Mouse (Mus musculus): ENCODE results near the gene Isl2. TPM values are rescaled to one million over a fixed set of nuclear protein-coding genes. Genes with fewer than 3 reads are reported as not detected.

The Isl2 gene
- not detected for total RNA-seq (2022)

DNA sequence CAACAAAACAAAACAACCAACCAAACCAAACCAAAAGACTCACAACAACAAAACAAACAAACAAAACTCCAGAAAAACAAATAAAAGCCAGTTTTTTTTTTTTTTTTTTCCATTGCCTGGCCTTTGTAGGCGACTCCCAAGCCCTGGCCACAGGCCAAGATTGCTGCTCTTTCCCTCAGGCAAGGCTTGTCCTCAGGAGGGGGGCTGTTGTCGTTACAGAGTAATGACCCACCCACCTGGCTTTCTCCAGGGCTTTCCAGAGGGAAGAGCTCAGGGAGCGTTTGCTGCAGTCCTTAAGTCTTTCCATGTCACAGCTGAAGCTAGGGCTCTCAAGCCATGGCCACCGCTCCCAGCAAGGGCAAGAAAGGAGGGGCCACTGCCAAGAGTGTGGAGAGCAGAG is at the start of gene Isl2:
Gene Isl2, plus strand, starts transcription at position 296 of the 400 bp plus-strand sequence.
- no peak for DNase-seq (ENCODE audit: low spot score)

DNA sequence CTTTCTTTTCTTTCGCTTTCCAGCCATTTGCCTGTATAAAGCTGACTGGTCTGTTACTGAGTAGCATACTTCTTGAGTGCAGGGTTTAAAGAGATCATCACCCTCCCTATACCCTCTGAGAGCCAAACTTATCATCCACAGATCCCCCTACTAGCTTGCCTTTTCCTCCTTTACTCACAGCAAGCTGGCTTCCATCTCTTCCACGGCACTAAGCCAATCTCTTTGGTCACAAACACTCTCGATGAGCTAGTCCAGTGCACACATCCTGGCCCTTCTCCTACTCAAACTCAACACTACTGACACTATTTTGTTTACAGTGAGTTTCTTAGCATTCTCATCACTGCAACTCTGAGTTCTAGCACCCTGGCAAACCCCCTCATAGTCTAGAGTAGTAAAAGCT is 30.6 kb upstream of the Isl2 start:
- peak; percentile 53 for DNase-seq (ENCODE audit: low spot score)

DNA sequence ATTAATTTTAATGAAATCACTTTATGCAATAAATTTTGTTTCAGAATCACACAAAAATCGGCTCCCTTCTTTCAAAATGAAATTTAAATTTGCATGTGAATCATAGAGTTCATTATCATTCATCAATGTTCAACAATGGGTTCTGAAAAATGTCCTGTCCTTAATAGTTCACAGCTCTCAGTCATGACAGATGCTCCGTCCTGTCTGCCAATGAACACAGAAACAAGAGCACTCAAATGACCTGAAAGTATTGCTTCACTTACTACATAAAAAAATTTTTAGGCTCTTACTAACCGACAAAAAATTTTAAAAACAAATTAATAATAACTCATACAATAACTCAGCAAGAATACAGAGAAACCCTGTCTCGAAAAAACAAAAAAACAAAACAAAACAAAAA is 29.8 kb upstream of the Isl2 start:
- peak; percentile 27 for DNase-seq (ENCODE audit: low spot score)

DNA sequence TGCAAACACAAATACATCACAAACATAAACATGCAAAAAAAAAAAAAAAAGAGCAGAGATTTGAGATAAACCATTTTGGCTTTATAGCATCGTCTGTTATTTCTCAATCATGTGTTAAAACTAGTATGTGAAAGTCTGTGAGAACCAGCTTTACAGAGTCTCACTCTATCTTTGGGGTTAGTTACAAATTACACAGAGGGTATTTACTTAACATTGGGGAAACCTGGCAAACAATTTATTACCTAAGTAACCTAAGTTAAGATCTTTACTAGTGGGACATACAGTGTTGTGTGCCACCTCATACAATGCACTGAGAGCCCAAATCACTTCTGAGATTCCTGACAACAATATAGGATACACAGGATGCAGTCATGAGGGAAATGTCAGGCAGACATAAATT is 28.7 kb upstream of the Isl2 start:
- no peak for DNase-seq (ENCODE audit: low spot score)

DNA sequence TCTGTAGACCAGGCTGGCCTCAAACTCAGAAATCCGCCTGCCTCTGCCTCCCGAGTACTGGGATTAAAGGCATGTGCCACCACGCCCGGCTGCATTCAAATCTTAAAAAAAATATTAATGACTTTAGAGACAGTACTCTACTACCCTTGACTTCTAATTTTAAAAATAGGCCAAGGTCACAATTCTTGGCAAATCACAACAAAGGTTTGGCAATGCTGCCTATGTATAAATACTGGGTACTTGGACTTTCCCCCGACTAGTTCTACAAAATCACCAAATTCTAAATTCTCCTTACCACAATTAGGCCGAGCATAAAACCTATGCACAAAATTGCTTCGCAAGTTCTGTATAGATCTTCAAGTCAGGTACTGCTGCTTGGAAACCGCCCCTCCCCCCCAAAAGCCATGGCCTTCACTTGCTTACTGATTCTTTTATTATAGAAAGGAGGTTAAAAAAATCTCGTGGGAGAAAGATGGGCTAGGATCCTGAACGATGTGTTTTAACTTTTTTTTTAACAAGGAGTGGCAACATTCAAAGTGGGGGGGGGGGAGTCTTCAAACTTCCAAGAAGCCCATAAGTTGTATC is 27.7 kb upstream of the Isl2 start:
- DNase-seq (ENCODE audit: low spot score), result peak; percentile 45

DNA sequence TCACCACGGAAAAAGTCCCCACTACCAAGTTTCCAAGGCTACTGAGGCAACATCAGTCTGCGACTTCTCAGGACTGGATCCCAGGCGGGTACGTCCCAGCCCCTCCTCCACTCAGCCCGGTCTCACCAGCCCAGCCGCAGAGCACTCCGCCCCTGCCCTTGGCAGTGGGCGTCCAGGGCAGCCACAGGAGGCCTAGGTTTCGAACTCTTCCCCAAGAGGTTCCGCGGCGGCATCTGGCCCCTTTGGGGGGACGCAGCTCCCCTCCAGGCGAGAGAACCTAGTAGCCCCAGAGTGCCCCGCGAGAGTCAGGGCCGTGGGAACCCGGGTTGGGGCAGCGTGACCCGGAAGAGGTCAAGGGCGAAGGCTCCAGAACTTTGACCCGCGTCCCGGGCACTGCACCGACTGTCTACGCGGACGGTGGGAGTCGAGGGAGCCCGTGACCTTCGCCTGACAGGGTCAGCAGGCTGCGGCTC is 26.9 kb upstream of the Isl2 start:
- DNase-seq (ENCODE audit: low spot score), result peak; percentile 44

DNA sequence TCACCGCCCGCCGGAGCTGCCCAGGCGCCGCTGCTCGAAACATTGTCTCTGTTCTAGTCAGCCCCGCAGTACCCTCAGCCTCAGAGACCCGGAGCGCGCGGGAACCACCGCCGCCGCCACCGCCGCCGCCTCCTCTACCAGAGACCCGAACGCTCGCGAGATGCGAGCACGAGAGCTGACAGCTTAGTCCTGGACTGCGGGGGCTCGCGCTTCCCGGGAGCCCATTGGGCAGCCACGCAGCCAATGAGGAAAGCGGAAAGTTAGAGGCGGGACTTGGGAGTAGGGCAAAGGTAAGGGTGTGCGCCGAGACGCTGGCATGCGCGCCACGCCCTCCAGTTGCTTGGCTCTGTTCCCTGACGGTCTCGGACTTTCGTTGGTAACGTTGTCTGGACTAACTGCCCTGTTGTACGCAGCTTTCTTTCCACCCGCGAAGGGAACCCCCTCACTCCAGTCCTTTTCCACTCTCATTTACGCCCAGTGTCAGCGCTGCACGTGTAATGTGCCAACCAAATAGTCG is 26.4 kb upstream of the Isl2 start, which contains the start of gene Etfa:
Gene Etfa, minus strand, starts transcription at position 217 of the 517 bp plus-strand sequence.
- DNase-seq (ENCODE audit: low spot score), result peak; percentile 96

DNA sequence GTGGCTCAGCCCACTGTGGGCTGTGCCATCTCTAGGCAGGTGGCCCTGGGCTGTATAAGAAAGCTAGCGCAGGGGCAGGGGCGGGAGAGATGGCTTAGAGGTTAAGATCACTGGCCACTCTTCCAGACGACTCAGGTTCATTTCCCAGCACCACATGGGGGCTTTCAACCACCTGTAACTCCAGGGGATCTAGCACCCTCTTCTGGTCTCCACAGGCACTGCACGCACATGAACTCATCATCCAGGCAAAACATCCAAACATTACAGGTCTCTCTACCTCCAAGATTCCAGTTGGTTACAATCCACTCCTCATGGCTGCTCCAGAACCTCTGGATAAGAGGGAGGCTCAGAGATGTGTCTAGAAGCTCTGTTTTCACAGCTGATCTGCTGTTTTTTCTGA is 12.8 kb upstream of the Isl2 start:
- no peak for DNase-seq (ENCODE audit: low spot score)

DNA sequence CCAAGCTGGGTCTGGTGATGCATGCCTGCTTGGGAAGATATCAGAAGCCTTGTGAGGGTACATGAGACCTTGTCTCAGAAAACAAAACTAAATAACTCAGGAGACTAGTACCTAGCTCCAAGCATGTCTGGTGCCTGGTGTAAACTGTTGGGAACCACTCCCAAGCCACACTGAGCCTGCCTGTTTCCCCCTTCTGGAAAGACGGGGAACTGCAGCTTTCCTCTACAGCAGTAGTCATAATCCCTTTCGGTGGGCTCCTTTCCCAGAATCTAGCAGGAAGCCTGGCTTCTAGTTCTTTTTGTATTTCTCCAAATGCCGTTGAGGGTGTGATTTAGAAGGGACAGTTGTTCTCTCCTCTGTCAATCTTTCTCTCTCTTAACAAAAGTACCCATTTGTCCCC is 2.6 kb upstream of the Isl2 start:
- no peak for DNase-seq (ENCODE audit: low spot score)

DNA sequence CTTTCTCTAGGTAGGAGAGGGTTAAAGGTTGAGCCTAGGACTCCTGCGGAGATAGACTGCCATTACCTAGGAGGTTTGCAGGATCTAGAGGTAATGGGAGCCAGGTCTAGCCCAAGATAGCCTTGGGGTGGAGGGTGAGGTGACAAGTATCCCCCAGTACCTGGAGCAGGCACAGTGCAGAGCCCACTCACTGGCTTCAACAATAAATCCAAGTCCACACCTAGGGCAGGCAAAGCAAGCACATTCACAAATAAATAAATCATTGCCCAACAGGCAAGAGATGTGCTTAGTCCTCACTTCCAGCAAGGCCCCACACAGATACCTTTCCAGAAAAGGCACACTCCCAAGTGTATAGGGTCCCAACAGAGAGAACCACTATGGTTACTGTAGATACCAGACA is 534 bp downstream of the Isl2 start:
- no peak for DNase-seq (ENCODE audit: low spot score)

DNA sequence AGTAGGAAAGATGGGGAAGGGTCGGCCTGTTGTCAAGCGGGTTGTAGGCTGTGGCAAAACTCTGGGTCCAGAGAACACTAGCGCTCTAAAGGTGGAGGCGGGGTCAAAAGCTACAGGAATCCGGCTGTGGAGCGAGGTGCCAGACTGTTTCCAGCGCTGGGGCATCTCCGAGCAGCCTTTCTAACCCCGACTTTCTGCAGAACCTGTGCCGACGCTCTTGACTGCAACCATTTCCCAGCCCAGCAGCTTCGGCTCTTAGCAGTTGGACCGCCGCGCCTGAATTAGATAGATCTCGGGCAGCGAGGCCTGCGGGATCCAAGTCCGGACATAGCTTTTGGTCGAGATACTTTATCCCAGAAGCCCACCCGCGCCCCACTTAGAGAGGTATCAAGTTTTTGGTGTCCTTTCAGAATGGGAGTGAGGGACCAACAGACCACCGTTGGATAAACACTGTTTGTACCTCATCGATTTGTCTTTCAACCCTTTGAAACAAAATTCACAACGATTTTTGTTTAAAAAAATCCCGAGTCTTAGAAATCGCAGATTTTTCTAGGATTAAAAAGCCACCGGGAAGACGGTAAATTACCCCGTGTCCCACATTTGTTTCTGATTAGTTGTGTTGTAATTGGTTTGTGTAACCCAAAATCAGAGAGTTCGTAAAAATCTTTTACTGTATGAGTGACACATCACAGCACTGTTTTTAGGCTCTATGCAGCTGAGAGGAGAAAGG is 1.4 kb downstream of the Isl2 start:
- no peak for DNase-seq (ENCODE audit: low spot score)

DNA sequence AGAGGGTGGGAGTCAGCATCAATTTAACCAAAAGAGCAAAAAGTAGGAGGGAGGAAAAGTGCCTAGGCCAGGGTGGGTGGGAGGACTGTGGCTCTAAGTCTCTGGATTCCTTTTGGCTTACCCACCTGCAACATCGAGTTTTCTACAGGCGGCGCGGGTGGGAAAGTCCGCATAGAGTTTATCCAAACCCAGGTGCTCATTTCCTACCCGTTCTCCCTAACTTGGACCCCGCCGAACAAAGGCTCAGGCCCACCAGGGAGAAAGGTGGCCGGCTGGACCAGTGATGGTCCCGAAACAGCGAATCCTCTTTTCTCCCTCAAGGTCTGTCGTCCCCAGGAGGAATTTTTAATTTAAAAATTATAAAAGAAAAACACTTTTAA is 1.9 kb downstream of the Isl2 start:
- DNase-seq (ENCODE audit: low spot score), result no peak

DNA sequence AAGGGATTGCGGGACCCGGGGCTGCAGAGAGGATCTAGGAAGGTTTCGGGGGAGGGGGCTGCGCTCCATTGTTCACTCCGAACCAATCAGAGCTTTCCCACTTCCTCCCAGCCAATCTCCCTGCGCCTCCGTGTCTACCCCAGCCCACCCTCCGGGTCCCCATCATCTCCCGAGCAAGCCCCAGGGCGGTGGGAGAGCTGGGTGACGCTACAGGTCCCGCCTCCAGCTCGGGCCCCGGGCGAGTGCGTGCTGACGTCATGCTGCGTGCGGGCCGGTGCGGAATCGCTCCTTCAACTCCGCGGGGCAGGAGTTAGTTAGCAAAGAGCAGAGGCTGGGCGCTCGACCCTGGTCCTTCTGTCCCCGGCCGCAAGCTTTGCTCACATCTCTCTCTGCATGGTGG is 2.4 kb downstream of the Isl2 start:
- DNase-seq (ENCODE audit: low spot score), result no peak

DNA sequence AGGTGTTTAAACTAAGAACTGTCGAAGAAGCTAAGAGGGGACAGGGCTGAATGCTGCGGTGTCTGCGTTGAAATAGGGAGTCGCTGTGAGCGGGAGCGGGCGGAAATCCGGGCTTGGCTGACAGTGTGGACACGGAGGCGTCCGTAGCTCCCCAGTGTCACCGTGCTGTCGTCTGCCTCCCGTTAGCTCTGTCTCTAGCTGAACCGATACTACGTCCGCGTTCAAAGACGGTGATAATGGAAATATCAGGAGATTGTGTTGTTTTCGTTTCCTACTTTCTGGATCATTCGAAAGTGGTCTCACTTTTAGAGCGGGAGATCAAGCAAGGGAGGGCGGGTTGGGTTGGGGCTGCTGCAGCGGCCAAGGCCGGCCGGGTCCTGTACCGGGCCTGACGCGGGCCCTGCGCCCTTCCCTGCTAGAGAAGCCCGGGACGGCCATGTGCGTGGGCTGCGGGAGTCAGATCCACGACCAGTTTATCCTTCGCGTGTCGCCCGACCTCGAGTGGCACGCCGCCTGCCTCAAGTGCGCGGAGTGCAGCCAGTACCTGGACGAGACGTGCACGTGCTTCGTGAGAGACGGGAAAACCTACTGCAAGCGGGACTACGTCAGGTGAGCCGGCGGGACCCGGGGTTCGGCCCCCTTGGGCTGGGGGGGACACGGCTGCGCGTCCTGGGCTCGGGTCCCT is 3.4 kb downstream of the Isl2 start:
- DNase-seq (ENCODE audit: low spot score), result no peak

DNA sequence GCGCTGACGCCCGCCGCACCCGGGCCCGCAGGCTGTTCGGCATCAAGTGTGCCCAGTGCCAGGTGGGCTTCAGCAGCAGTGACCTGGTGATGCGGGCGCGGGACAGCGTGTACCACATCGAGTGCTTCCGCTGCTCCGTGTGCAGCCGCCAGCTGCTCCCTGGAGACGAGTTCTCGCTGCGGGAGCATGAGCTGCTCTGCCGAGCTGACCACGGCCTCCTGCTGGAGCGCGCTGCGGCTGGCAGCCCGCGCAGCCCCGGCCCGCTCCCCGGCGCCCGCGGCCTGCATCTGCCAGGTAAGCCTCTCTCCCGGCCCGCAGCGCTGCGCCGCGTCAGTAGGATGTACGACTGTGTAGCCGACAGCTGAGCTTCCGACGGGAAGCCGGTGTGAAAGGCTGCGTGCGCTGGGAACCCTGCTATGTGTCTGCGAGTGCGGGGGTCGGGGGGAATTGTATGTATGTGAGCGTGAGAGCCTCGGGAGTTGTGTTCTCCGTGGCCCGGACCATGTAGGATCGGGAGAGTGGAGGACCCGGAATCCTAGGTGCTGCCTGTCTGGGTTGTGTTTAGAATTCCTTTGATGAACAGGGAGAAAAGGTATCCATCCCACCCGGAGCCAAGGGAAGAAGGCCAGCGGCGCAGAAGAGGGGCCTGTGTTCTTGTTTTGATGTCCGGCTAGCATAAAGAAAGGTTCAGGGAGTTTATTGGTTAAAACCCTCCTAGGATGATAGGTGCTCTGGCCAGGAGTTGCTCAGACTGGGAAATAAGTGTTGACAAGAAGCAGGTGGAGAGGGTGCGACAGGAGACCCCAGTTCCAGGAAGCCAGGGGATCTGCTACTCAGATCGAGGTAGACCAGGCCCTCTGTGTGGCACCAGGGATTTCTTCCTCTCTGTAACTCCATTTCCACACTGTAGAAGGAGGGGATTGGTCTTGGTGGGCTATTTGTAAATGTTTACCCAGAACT is 4.2 kb downstream of the Isl2 start:
- no peak for DNase-seq (ENCODE audit: low spot score)

DNA sequence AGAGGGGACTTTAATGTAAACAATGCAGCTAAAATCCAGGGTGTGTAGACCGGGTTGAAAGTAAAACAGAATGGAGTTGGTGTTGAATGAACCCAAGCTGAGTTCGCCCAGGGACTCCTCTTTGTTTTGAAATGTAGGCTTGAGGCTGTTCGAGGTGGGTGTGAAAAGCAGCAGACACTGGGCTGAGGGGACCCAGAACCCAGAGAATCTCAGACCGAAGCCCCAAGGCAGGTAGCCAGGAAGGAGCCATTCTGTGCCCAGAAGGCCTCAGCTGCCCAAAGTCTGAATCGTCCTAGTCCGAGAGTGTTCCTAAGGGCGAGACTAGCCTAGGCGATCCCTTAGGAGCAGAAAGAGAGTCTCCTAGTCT is 4.8 kb downstream of the Isl2 start:
- DNase-seq (ENCODE audit: low spot score), result no peak

DNA sequence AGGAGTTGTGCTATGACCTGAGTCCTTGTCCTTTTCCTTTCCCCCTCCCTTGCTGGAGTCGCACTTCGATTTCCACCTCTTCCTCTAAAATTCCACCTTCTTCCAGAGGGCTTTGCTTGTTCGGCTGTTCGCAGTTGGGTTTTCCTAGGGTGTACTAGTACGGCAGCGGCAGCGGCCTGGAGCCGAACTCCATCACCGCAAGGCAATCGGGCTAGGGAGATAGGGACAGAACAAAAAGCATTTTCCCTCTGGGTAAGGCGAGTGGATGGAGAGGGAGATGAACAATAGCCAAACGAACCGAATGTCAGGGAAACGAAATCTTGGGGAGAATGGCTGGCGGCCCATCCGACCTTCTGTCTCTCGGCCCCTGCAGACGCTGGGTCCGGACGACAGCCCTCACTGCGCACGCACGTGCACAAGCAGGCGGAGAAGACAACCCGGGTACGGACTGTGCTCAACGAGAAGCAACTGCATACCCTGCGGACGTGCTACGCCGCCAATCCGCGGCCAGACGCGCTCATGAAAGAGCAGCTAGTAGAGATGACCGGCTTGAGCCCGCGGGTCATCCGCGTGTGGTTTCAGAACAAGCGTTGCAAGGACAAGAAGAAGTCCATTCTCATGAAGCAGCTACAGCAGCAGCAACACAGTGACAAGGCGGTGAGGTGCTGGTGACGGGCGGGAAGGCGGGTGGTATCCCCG is 5.4 kb downstream of the Isl2 start:
- no peak for DNase-seq (ENCODE audit: low spot score)

DNA sequence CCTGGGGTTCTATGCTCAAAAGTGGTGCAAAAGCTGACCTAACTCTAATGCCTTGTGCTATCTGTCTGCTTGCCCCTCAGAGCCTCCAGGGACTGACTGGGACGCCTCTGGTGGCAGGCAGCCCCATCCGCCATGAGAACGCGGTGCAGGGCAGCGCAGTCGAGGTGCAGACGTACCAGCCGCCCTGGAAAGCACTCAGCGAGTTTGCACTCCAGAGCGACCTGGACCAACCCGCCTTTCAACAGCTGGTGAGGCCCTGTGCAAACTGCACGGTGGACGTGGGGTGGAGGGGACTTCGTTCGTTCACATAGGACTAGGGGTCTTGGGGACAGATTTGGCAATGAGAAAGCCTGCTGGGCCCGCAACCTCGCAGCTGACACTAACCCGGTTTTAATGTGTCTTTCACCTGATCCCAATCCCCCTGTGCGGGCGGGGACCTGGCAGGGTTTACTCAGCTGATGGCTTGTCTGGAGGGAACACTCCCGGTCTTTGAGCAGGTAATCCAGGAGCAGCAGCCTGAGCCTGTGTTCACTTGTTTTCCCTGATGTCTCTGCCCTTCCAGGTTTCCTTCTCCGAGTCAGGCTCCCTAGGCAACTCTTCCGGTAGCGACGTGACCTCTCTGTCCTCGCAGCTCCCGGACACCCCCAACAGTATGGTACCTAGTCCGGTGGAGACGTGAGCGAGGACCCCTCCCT is 6.5 kb downstream of the Isl2 start:
- DNase-seq (ENCODE audit: low spot score), result no peak

DNA sequence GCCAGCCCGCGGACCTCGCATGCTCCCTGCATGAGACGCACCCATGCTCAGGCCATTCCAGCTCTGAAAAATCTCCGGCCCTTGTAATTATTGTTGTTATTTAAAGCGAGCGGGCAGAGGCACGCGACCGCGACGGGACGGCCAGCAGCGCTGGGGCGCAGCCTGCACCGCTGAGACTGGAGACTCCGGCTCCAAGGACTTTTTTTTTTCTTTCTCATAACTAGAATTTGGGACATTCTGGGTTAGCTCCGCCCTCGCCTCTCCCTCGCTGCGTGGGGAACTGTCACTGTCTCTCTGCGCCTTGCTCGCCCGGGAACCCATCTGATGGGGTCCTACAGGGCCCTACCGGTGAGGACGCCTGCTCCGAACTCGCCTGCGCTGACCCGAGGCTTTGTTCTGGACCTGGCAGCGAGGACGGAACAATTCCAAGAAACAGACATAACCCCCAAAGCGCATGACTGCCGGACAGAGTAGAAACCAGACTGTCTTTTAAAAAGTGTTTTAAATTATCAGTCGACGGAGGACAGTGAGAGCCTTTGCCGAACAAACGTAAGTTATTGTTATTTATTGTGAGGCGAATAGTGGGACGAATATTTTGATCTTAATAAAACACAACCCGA is 7.2 kb downstream of the Isl2 start:
- no peak for DNase-seq (ENCODE audit: low spot score)

Data from heart, adult 8-10 months (tissue).